Mouse (Mus musculus): Measurements from ENCODE around the gene Qrich2. TPM values are rescaled to one million over a fixed set of nuclear protein-coding genes. Genes with fewer than 3 reads are reported as not detected.

Gene Qrich2
- total RNA-seq, 2 experiments from 2014 or later: not detected

- DNase-seq (ENCODE audit: low spot score in 2 of 2): no peak
- intact Hi-C loops (cut with DNase I): loop anchor here (10.0 kb wide), 1 partner anchor 351 kb away; no protein-coding TSS in a partner anchor
Observed at GRCm38 (mm10) chr11:116456234-116456633, 9.8 kb downstream of the Qrich2 start.

- intact Hi-C loops (cut with DNase I): loop anchor here (10.0 kb wide), 1 partner anchor 349 kb away; no protein-coding TSS in a partner anchor
- DNase-seq (ENCODE audit: low spot score in 2 of 2): no peak
Observed at GRCm38 (mm10) chr11:116453889-116454288, 12.2 kb downstream of the Qrich2 start.

- intact Hi-C loops (cut with DNase I): loop anchor here (10.0 kb wide), 1 partner anchor 225 kb away; no protein-coding TSS in a partner anchor
- no peak for DNase-seq (ENCODE audit: low spot score in 2 of 2)
Observed at GRCm38 (mm10) chr11:116449341-116449740, 16.7 kb downstream of the Qrich2 start.

GRCm38 (mm10) chr11:116447822-116448221 lies 18.2 kb downstream of the Qrich2 start:
- intact Hi-C loops (cut with DNase I): loop anchor here (10.0 kb wide), 1 partner anchor 223 kb away; no protein-coding TSS in a partner anchor
- no peak for DNase-seq (ENCODE audit: low spot score in 2 of 2)

GRCm38 (mm10) chr11:116446308-116446887 lies 19.6 kb downstream of the Qrich2 start:
- no peak for DNase-seq (ENCODE audit: low spot score in 2 of 2)
- intact Hi-C loops (cut with DNase I): loop anchor here (1.0 to 10.0 kb wide), 2 partner anchors 127 to 222 kb away; no protein-coding TSS in a partner anchor

GRCm38 (mm10) chr11:116445596-116446307 lies 20.3 kb downstream of the Qrich2 start:
- intact Hi-C loops (cut with DNase I): loop anchor here (1.0 to 10.0 kb wide), 2 partner anchors 126 to 221 kb away; no protein-coding TSS in a partner anchor

GRCm38 (mm10) chr11:116443935-116444334 lies 22.1 kb downstream of the Qrich2 start:
- intact Hi-C loops (cut with DNase I): loop anchor here (10.0 kb wide), 1 partner anchor 219 kb away; no protein-coding TSS in a partner anchor
- no peak for DNase-seq (ENCODE audit: low spot score in 2 of 2)

More at GRCm38 (mm10) chr11:116445596-116446307, 20.3 kb downstream of the Qrich2 start:
- peak; percentile 94 for DNase-seq (ENCODE audit: low spot score in 2 of 2)

- intact Hi-C loops (cut with DNase I): loop anchor here (10.0 kb wide), 1 partner anchor 219 kb away; no protein-coding TSS in a partner anchor
- no peak for DNase-seq (ENCODE audit: low spot score in 2 of 2)
Observed at GRCm38 (mm10) chr11:116443311-116443710, 22.7 kb downstream of the Qrich2 start.

GRCm38 (mm10) chr11:116442867-116443177 lies 23.2 kb downstream of the Qrich2 start:
- intact Hi-C loops (cut with DNase I): loop anchor here (10.0 kb wide), 1 partner anchor 218 kb away; no protein-coding TSS in a partner anchor
- no peak for DNase-seq (ENCODE audit: low spot score in 2 of 2)

GRCm38 (mm10) chr11:116442129-116442866 lies 23.7 kb downstream of the Qrich2 start:
- intact Hi-C loops (cut with DNase I): loop anchor here (10.0 kb wide), 1 partner anchor 217 kb away; no protein-coding TSS in a partner anchor
- DNase-seq (ENCODE audit: low spot score in 2 of 2): no peak

GRCm38 (mm10) chr11:116440408-116441068 lies 25.5 kb downstream of the Qrich2 start:
- intact Hi-C loops (cut with DNase I): loop anchor here (10.0 kb wide), 1 partner anchor 216 kb away; no protein-coding TSS in a partner anchor
- DNase-seq (ENCODE audit: low spot score in 2 of 2): no peak

GRCm38 (mm10) chr11:116439269-116440240 lies 26.5 kb downstream of the Qrich2 start:
- intact Hi-C loops (cut with DNase I): loop anchor here (10.0 kb wide), 1 partner anchor 215 kb away; no protein-coding TSS in a partner anchor
- DNase-seq (ENCODE audit: low spot score in 2 of 2): no peak

- intact Hi-C loops (cut with DNase I): no loop called here
Observed at GRCm38 (mm10) chr11:116437541-116437940, 28.5 kb downstream of the Qrich2 start.

GRCm38 (mm10) chr11:116436725-116437331 lies 29.2 kb downstream of the Qrich2 start:
- DNase-seq (ENCODE audit: low spot score in 2 of 2): no peak
- intact Hi-C loops (cut with DNase I): no loop called here

More at GRCm38 (mm10) chr11:116437541-116437940, 28.5 kb downstream of the Qrich2 start:
- no peak for DNase-seq (ENCODE audit: low spot score in 2 of 2)

- intact Hi-C loops (cut with DNase I): no loop called here
- no peak for DNase-seq (ENCODE audit: low spot score in 2 of 2)
Observed at GRCm38 (mm10) chr11:116435992-116436724, 29.9 kb downstream of the Qrich2 start.

GRCm38 (mm10) chr11:116434967-116435752 lies 30.9 kb downstream of the Qrich2 start:
- intact Hi-C loops (cut with DNase I): loop anchor here (1.0 kb wide), 1 partner anchor 22 kb away; the partner anchor contains the start of gene Rnf157
- DNase-seq (ENCODE audit: low spot score in 2 of 2): no peak
